Mouse (Mus musculus): ENCODE data around the gene H2-T3.
A peak's percentile ranks its signal among the peaks of the same experiment; 100 is the strongest.
"Not testable (repeated sequence)": the region's sequence is repeated elsewhere in the genome, so short reads cannot be mapped to it uniquely, and the experiment has no call there.

The H2-T3 gene

DNA sequence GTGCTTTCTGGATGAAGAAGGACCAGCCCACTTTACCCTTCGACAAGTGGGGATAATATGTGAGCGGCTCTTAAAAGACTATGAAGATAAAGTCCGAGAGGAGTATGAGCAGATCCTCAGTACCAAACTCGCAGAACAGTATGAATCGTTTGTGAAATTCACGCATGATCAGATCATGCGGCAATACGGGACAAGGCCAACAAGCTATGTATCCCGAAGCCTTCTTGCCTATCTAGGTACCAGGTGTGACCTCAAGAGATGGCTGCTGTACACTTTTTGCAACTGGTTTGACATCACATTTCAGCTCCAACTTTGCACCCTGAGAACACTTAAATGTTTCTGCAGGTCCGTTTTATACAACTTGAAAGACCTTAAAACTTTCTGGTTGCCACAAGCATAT is 10.6 kb downstream of the H2-T3 start:
- not testable (repeated sequence) for DNase-seq (ENCODE audit: low spot score in 2 of 2)

DNA sequence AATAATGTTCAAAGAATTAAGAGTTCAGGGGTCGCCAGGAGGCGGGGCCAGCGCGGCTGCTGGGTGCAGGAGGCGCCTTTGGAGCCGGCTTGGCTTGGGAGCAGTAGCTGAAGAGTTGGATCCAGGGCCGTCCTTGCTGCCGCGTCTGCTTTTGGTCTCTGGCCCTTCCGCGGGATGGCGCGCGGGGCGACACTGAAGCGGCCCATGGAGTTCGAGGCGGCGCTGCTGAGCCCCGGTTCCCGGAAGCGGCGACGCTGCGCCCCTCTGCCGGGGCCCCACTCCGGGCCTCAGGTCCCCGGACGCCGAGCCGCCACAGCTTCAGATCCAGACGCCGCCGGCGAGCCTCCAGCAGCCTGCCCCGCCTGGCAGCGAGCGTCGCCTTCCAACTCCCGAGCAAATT is 11.1 kb downstream of the H2-T3 start:
- DNase-seq (ENCODE audit: low spot score in 2 of 2): not testable (repeated sequence)

DNA sequence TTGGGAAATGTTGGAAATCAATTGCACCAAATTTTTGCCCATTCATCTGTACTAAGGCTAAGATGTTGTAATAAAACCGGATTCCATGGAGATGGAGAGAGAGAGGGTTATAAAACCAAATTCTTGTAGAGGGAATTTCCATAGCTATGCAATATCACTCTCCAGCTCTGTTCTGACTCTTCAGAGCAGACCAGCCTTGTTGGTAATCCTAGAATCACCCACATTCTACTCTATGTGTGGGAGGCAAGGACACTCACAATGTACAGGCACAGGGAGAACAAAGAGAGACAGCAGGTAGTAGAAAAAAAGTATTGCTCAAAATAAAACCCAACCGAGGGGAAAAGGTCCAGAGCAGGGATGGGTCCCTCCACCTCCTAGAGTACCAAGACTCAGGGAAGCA is 14.0 kb downstream of the H2-T3 start:
- DNase-seq (ENCODE audit: low spot score in 2 of 2): not testable (repeated sequence)

DNA sequence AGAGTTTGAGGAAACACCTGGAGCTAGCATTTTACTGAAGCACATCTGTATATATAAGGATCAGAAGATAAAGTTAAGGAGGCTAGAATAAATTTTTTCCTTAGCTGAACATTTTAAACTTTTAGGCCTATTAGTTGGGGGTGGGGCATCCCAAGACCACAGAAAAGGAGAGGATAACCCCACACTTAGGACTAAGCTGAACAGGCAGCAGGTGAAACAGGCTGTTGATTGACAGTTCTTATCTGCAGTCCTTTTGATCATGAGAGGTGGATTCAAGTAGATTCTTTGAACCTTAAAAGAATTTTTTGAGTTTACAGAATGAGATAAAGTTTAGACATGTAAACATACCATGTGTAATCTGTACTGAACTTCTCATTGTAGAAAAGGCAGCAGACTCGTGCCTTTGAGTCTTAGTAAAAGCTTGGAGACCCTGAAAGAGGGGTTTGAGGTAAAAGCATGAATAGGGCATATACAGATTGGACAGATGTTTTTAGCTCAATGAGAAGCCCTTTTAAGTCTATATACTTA is 19.7 kb downstream of the H2-T3 start:
- no peak for DNase-seq (ENCODE audit: low spot score in 2 of 2)

DNA sequence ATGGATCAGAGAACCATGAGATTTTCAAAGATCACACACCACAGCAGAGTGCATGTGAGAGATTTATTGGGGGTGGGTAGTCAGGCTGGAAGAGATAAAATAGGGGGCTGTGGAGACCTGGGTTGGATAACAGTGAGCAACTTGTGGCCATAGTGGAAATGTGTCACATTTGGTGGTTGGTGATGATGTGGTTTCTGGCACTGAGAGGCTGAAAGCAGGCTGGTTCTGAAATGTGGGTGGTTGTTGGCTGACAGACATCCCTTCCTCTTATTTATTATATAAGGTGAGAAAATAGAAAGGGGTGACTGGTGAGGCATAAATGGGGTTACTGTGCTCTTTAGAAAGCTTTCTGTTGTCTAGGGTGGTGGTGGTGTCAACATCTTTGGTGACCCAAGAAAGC is 20.3 kb downstream of the H2-T3 start:
- no peak for DNase-seq (ENCODE audit: low spot score in 2 of 2)

DNA sequence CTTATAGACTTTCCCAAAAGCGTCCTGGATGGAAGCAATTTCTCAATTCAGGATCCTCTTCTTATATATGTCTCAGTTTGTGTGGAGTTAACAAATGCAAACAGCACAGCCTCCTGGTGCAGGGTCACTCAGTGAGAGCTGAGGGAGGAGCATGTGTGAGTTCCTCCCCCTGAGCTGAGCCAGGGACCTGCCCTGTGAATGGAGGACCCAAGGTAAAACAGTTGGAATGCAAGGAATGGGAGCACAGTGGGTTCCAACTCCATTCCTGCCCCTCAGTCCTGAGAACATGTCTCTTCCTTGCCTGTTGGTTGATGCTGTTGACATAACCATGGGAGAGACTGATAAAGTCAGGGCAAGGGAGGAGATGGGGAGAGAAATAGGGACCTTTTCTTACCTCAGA is 21.0 kb downstream of the H2-T3 start:
- DNase-seq (ENCODE audit: low spot score in 2 of 2): not testable (repeated sequence)

DNA sequence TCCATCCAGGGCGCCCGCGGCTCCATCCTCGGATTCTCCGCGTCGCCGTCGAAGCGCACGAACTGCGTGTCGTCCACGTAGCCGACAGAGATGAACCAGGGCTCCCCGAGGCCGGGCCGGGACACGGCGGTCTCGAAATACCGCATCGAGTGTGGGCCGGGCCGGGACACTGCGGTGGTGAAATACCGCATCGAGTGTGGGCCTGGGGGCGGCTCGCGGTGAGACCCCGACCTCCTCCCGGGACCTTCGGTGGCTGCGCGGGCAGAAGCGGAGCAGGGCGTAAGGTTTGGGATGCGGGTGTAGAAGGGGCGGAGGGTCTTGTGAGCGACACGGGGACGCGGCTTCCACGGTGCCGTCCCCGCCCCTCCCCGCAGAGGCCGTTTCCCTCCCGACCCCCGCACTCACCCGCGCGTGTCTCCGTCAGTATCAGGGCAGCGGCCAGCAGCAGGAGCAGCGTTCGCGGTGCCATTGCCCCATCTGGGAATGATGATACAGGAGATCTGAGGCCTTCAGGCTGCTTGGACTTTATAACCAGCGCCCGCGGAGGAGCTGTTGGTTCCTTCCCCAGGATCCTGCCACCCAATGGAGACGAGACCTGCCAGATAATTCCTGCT is 21.9 kb downstream of the H2-T3 start, which contains the start of gene Gm8909:
Gene Gm8909 (minus strand): TSS at position 499 of the 614 bp plus-strand sequence.
- DNase-seq (ENCODE audit: low spot score in 2 of 2): no peak

DNA sequence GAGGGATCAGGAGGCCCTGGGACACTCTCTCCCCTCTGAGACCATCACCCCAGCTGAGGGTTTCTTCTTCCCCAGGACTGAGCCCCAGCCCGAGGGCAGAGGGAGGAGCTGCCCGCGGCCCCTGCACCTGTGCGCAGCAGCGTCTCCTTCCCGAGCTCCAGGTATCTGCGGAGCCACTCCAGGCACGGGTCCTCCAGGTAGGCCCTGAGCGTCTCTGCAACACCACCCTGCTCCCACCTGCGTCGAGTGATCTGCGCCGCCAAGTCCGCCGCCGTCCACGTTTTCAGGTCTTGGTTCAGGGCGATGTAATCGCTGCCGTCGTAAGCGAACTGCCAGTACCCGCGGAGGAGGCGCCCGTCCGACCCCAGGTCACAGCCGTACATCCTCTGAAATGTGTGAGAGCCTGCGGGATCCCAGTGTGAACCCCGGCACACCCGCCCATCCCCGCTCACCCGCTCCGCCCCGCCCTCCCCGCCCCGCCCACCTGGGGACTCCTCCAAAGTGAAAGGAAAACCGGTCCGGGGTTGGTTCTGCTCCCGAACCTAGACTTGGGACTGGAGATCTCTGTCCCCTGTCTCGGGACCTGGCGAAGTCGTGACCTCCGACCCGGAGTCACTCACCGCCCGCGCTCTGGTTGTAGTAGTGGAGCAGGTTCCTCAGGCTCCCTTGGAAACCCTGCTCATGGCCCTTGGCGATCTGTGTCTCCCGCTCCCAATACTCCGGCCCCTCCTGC is 22.6 kb downstream of the H2-T3 start:
- DNase-seq (ENCODE audit: low spot score in 2 of 2): peak; percentile 21 to 38

DNA sequence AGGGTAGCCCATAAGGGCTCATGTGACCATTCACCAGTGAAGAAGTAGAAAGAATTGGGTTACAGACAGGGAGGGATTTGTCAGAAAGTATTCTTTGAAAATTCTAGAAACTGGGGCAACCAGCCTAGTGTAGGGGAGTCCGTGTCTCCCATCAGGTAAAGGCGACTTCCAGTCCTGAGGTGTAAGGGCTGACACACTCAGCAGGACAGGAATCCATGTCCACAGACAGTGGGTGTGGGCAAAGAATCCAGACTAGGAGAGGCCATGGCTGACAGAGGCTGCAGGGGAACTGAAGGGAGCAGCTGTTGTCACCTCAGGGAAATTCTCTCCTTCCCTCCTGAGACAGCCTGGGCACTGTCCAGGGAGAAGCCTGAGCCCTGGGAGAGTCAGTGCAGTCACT is 23.2 kb downstream of the H2-T3 start:
- DNase-seq (ENCODE audit: low spot score in 2 of 2): not testable (repeated sequence)

DNA sequence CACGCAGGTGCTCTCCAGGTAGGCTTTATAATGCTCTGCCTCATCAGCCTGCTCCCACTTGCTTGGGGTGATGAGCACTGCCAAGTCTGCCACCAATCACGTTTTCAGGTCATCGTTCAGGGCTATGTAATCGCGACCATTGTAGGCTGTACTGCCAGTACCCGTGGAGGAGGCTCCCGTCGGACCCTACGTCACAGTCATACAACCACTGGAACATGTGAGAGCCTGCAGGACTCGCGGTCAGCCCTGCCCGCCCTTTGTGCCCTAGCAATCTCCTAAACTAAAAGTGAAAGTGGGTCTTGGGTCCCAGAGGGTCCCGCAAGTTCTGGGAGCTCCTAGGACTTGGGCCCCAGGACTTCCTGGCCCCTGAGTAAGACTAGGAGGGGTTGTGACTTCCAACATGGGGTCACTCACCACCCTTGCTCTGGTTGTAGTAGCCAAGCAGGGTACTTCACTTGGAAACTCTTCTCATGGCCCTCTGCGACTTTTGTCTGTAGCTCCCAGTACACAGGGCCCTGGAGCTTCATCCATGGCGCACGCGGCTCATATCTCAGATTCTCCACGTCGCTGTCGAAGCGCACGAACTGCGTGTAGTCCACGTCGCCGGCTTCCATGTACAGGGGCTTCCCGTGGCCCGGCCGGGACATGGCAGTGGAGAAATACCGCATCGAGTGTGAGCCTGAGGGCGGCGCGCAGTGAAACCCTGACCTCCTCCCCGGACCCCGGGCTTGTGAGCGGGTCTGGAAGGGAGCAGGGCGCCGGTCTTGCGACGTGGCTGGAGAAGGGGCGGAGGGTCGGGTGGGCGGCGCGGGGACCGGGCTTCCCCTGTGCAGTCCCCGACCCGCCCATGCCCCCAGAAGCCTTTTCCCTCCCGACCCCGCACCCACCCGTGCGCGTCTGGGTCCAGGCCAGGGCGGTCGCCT is 28.7 kb downstream of the H2-T3 start:
- DNase-seq (ENCODE audit: low spot score in 2 of 2): peak in 1 of 2 experiments; percentile 27

DNA sequence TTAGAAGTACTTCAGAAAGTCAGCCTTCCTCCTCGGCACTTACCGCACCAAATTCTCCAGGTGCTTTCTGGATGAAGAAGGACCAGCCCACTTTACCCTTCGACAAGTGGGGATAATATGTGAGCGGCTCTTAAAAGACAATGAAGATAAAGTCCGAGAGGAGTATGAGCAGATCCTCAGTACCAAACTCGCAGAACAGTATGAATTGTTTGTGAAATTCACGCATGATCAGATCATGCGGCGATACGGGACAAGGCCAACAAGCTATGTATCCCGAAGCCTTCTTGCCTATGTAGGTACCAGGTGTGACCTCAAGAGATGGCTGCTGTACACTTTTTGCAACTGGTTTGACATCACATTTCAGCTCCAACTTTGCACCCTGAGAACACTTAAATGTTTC is 31.8 kb downstream of the H2-T3 start:
- not testable (repeated sequence) for DNase-seq (ENCODE audit: low spot score in 2 of 2)

DNA sequence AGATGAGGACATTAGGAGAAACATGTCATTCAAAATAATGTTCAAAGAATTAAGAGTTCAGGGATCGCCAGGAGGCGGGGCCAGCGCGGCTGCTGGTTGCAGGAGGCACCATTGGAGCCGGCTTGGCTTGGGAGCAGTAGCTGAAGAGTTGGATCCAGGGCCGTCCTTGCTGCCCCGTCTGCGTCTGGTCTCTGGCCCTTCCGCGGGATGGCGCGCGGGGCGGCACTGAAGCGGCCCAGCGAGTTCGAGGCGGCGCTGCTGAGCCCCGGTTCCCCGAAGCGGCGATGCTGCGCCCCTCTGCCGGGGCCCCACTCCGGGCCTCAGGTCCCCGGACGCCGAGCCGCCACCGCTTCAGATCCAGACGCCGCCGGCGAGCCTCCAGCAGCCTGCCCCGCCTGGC is 32.3 kb downstream of the H2-T3 start:
- not testable (repeated sequence) for DNase-seq (ENCODE audit: low spot score in 2 of 2)

DNA sequence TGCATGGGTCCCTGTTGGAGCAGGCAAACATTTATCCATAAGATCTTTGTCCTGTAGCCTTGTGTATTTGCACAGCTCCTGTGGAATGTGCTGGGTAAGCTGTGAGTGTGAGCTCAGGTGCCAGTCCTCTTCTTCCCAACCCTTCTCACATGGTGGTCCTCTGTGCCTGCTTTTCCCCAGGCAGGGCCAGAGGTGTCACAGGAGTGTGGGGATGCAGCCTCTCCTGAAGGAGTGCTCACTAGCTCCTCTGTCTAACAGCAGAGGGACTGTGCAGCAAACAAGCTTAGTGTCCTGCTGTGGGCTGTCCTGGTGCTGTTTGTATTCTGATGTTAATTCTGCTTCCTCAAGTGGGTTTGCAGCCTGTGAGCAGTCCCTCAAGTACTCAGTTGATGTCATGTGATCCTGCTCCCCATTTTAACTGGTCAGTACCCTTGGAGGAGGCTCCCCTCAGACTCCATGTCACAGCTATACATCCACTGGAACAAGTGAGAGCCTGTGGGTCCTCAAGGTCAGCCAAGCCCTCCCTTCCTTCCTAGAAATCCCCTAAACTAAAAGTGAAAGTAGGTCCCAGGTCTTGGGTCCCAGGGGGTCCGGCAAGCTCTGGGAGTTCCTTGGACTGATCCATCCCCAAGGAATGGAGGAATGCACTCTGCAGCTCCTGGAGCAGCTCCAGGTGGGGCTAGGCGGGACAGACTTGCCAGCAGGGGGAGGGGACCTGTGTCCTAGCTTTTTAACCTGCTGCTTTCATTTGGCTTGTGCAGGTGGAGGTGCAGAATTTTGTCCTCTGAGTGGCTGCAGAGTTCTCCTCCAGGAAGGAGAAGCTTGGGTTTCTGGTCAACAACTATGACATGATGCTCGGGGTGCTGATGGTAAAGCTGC is 35.6 kb downstream of the H2-T3 start:
- no peak for DNase-seq (ENCODE audit: low spot score in 2 of 2)

DNA sequence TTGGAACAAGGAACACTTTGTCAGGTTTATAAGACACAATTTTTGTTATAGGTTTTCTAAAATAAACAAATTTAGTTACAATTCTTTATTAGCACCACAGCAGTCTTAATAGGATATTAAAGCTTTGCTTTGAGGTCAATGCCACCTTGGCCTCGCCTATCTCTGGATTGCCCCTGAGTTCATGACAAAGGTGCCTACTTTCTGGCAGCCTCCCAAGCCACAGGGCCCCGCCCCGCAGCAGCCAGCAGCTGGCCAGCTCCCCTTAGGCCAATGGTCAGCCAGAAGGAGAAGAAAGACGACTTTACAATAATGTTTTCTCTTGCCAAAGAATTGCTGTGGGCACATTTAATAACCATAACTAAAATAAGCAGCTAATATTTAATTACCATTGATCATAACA is 38.9 kb downstream of the H2-T3 start:
- DNase-seq (ENCODE audit: low spot score in 2 of 2): not testable (repeated sequence)

DNA sequence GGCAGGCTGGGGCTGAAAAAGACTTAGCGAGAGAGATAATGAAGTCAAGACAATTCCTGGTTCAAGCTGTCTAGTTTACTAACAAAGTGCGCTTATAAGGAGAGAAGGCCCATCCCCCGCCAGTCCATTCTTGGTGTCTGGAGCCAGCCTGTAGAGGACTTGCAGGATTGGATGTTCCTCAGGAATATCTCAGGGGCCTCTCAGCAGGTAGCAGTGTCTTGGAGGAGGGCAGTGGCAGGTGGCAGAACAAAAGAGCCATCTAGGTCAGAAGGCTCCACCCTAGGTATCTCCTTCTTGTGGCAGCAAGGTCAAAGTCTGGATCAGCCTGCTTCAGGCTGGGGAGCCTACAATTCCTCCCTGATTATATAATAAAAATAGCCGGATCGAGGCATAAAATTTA is 41.6 kb downstream of the H2-T3 start:
- not testable (repeated sequence) for DNase-seq (ENCODE audit: low spot score in 2 of 2)

DNA sequence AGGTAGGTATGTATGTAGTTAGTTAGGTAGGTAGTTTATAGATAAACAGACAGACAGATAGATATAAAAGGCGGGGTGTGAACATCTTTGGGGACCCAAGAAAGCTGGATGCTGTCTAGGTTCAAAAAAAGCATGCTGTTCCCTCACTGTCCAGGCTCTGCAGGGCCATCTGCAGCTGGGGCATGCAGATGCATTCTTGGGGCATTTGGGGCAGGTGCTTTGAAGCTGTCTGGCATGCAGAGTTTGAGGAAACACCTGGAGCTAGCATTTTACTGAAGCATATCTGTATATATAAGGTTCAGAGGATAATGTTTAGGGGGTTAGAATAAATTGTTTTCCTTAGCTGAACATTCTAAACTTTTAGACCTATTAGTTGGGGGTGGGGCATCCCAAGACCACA is 43.1 kb downstream of the H2-T3 start:
- not testable (repeated sequence) for DNase-seq (ENCODE audit: low spot score in 2 of 2)

DNA sequence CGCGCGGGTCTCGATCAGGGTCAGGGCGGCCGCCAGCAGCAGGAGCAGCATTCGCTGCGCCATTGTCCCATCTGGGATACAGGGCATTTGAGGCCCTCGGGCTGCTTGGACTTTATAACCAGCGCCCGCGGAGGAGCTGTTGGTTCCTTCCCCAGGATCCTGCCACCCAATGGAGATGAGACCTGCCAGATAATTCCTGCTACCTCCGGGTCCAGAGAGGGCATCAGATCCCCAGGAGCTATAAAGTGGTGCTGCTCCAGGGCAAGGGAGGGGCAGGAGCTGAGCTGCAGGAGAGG is 44.3 kb downstream of the H2-T3 start:
- not testable (repeated sequence) for DNase-seq (ENCODE audit: low spot score in 2 of 2)

DNA sequence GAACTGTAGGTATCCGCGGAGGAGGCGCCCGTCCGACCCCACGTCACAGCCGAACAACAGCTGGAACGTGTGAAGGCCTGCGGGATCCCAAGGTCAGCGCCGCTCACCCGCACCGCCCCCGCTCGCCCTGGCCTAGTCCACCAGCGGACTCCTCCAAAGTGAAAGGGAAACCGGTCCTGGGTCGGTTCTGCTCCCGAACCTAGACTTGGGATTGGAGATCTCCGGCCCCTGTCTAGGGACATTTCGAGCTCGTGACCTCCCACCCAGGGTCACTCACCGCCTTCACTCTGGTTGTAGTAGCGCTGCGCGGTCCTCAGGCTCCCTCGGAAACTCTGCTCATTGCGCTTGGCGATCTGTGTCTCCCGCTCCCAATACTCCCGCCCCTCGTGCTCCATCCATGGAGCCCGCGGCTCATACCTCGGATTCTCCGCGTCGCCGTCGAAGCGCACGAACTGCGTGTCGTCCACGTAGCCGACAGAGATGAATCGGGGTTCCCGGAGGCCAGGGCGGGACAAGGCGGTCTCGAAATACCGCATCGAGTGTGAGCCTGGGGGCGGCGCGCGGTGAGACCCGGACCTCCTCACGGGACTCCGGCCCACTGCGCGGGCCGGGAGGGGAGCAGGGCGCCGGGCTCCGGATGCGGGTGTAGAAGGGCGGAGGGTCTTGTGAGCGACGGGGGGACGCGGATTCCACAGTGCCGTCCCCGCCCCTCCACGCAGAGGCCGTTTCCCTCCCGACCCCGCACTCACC is 44.8 kb downstream of the H2-T3 start:
- peak; percentile 26 to 39 for DNase-seq (ENCODE audit: low spot score in 2 of 2)

DNA sequence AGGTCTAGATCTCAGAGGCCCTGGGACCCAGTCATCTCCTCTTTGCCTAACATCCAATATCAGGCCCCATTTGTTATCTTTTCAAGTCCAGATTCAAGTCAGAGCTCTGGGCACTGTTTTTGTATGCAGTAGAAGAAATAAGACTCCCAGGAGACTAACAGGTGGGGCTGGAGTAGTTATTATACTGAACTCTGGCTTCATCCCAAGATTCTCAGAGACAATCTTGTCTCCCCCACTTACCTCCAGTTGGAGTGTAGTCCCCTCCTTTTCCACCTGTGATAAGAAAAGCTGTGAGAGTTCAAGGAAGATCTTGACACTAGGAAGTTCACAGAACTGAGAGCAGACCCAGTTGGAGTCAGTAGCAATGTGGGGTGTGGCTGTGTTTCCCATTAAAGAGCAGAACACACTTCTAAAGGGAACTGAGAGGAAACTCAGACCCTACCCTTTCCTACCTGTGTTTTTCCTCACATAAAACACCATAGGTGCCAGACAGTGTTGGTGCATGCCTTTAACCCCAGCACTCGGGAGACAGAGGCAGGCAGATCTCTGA is 53.7 kb downstream of the H2-T3 start:
- not testable (repeated sequence) for DNase-seq (ENCODE audit: low spot score in 2 of 2)
